Mouse (Mus musculus) T-helper 2 cell (primary cell): ENCODE measurements around the gene Nsmce1.

Source experiments
- in situ Hi-C: fragments of 300-600 bp; cut with MboI, MseI; formaldehyde crosslinking; loops from one replicate; pipeline ENCODE4 v1.15.1; 2025; ENCODE audit warnings: high pct_unique_total_duplicates

Gene Nsmce1

GRCm38 (mm10) chr7:125491760-125492159 lies 364 bp upstream of the Nsmce1 start:
- in situ Hi-C loops: no loop called here

- in situ Hi-C loops: loop anchor here (5.0 kb wide), 1 partner anchor 63 kb away; the partner anchor contains the start of gene Il4ra
Measured at GRCm38 (mm10) chr7:125489636-125490035, 1.8 kb downstream of the Nsmce1 start.

- in situ Hi-C loops: loop anchor here (5.0 kb wide), 1 partner anchor 64 kb away; the partner anchor contains the start of gene Il4ra
Measured at GRCm38 (mm10) chr7:125488706-125489105, 2.7 kb downstream of the Nsmce1 start.

- in situ Hi-C loops: loop anchor here (5.0 kb wide), 1 partner anchor 65 kb away; the partner anchor contains the start of gene Il4ra
Measured at GRCm38 (mm10) chr7:125487126-125487525, 4.3 kb downstream of the Nsmce1 start.

GRCm38 (mm10) chr7:125486121-125486630 lies 5.2 kb downstream of the Nsmce1 start:
- in situ Hi-C loops: loop anchor here (5.0 kb wide), 1 partner anchor 66 kb away; the partner anchor contains the start of gene Il4ra

- in situ Hi-C loops: loop anchor here (5.0 kb wide), 1 partner anchor 68 kb away; the partner anchor contains the start of gene Il4ra
Measured at GRCm38 (mm10) chr7:125484791-125485190, 6.6 kb downstream of the Nsmce1 start.

- in situ Hi-C loops: no loop called here
Measured at GRCm38 (mm10) chr7:125482886-125483285, 8.5 kb downstream of the Nsmce1 start.

GRCm38 (mm10) chr7:125482339-125482738 lies 9.1 kb downstream of the Nsmce1 start:
- in situ Hi-C loops: no loop called here

- in situ Hi-C loops: no loop called here
Measured at GRCm38 (mm10) chr7:125480518-125480917, 10.9 kb downstream of the Nsmce1 start.

- in situ Hi-C loops: no loop called here
Measured at GRCm38 (mm10) chr7:125478391-125478984, 12.9 kb downstream of the Nsmce1 start.

GRCm38 (mm10) chr7:125475601-125476251 lies 15.7 kb downstream of the Nsmce1 start:
- in situ Hi-C loops: no loop called here

GRCm38 (mm10) chr7:125474535-125474934 lies 16.9 kb downstream of the Nsmce1 start:
- in situ Hi-C loops: loop anchor here (5.0 kb wide), 2 partner anchors 103 to 163 kb away; no protein-coding TSS in a partner anchor

GRCm38 (mm10) chr7:125471991-125472741 lies 19.2 kb downstream of the Nsmce1 start:
- in situ Hi-C loops: loop anchor here (5.0 kb wide), 2 partner anchors 105 to 165 kb away; no protein-coding TSS in a partner anchor

GRCm38 (mm10) chr7:125470901-125471300 lies 20.5 kb downstream of the Nsmce1 start:
- in situ Hi-C loops: loop anchor here (5.0 kb wide), 2 partner anchors 106 to 166 kb away; no protein-coding TSS in a partner anchor

- in situ Hi-C loops: loop anchor here (5.0 kb wide), 2 partner anchors 107 to 167 kb away; no protein-coding TSS in a partner anchor
Measured at GRCm38 (mm10) chr7:125469937-125470336, 21.5 kb downstream of the Nsmce1 start.

- in situ Hi-C loops: no loop called here
Measured at GRCm38 (mm10) chr7:125462200-125462599, 29.2 kb downstream of the Nsmce1 start.

GRCm38 (mm10) chr7:125453671-125454070 lies 37.7 kb downstream of the Nsmce1 start:
- in situ Hi-C loops: no loop called here

- in situ Hi-C loops: no loop called here
Measured at GRCm38 (mm10) chr7:125451078-125451477, 40.3 kb downstream of the Nsmce1 start.

GRCm38 (mm10) chr7:125450678-125451077 lies 40.7 kb downstream of the Nsmce1 start:
- in situ Hi-C loops: no loop called here

- in situ Hi-C loops: loop anchor here (25.0 kb wide), 1 partner anchor 643 kb away; the partner anchor contains the start of gene Gsg1l
Measured at GRCm38 (mm10) chr7:125444464-125445401, 46.7 kb downstream of the Nsmce1 start, which contains the start of gene Kdm8. Gene Kdm8 (plus strand): TSS chr7:125444676.
